Comparison of ENCODE assay signal across 7 mouse cellular contexts in genomic region chr15:99583463-99584344, GRCm38 (mm10). TPM values are rescaled to one million over a fixed set of nuclear protein-coding genes. Genes with fewer than 3 reads are reported as not detected.
DNase-seq lines count a peak whose midpoint lies in the region; ATAC-seq and TF ChIP-seq lines count a peak whose summit lies in the region.

No protein-coding gene starts in this region.

- peak overlapping the region; percentile 42 for H3K4me2 ChIP-seq in forebrain, postnatal 0 days (ENCODE audit: low read depth)
- H3K4me2 ChIP-seq in intestine, embryonic 15.5 days (replicated peaks): peak overlapping the region; percentile 71
- peak overlapping the region; percentile 53 for H3K4me2 ChIP-seq in neural tube, embryonic 15.5 days

- peak overlapping the region; percentile 47 to 65 for H3K4me3 ChIP-seq in ES-E14 (ENCODE audit: insufficient read depth in 1 of 2, low read depth in 1 of 2, low read length in 2 of 2, poor library complexity in 1 of 2, severe bottlenecking in 1 of 2)
- H3K4me3 ChIP-seq in bone marrow macrophage, adult 2 months (ENCODE audit: insufficient read depth, low read length): peak overlapping the region; percentile 45
- H3K4me3 ChIP-seq in forebrain, postnatal 0 days (ENCODE audit: low read depth, low read length): peak overlapping the region; percentile 27
- peak overlapping the region; percentile 33 for H3K4me3 ChIP-seq in intestine, embryonic 15.5 days (replicated peaks)
- H3K4me3 ChIP-seq in neural tube, embryonic 15.5 days (replicated peaks): peak overlapping the region; percentile 26

- peak overlapping the region; percentile 40 for H3K9ac ChIP-seq in ES-E14 (ENCODE audit: insufficient read depth, low read depth, low read length, poor library complexity, severe bottlenecking)
- no peak overlapping the region for H3K9ac ChIP-seq in forebrain, postnatal 0 days
- H3K9ac ChIP-seq in intestine, embryonic 15.5 days: no peak overlapping the region
- H3K9ac ChIP-seq in neural tube, embryonic 15.5 days (replicated peaks): 0 out of 2 replicates have a peak overlapping the region, but pooled peaks have one; percentile 15

- TF ChIP-seq POLR2A in bone marrow macrophage, adult 2 months (IDR thresholded peaks at IDR 0.05; ENCODE audit: borderline replicate concordance, low read depth, low read length): no peak

- peaks cover 49% of the 10 kb centered on the region for H3K27me3 ChIP-seq in forebrain, postnatal 0 days (ENCODE audit: insufficient read depth, low read length)
- peaks cover 83% of the 10 kb centered on the region for H3K27me3 ChIP-seq in intestine, embryonic 15.5 days (replicated peaks)
- peaks cover 89% of the 10 kb centered on the region for H3K27me3 ChIP-seq in neural tube, embryonic 15.5 days (replicated peaks)

- 7% methylated on average over 42 of the region's 54 CpGs for WGBS in forebrain, postnatal 0 days
- WGBS in intestine, embryonic 15.5 days: 2% methylated on average over 54 of the region's 54 CpGs
- WGBS in neural tube, embryonic 15.5 days: 1% methylated on average over 50 of the region's 54 CpGs

- TF ChIP-seq CTCF in bone marrow macrophage, adult 2 months (IDR thresholded peaks at IDR 0.05; ENCODE audit: low read depth, low read length): no peak
- TF ChIP-seq CTCF in forebrain, postnatal 0 days (IDR thresholded peaks at IDR 0.05; ENCODE audit: low read depth): peak; percentile 26; the same call in 1 of the 2 replicates

- in situ Hi-C loops in ES-E14 (cut with MboI; ENCODE audit: low sequenced_read_pairs in 2 of 2, unreplicated experiment in 2 of 2): no loop called here

- peaks cover 7 to 18% of the 10 kb centered on the region in 2 experiments; a peak in 3 of 4 replicates for H3K4me1 ChIP-seq in ES-E14 (ENCODE audit: control insufficient read depth in 2 of 2, insufficient read depth in 2 of 2, low read length in 2 of 2, poor library complexity in 1 of 2)
- peaks cover 14% of the 10 kb centered on the region for H3K4me1 ChIP-seq in bone marrow macrophage, adult 2 months (ENCODE audit: control insufficient read depth, insufficient read depth, low read length)
- H3K4me1 ChIP-seq in forebrain, postnatal 0 days (ENCODE audit: insufficient read depth): 0 out of 2 replicates have a peak, but pooled peaks cover 3% of the 10 kb centered on the region
- peaks cover 18% of the 10 kb centered on the region for H3K4me1 ChIP-seq in intestine, embryonic 15.5 days (replicated peaks)
- H3K4me1 ChIP-seq in neural tube, embryonic 15.5 days: peaks cover 23% of the 10 kb centered on the region

- H3K36me3 ChIP-seq in ES-E14 (ENCODE audit: control insufficient read depth, insufficient read depth, low read length, poor library complexity, severe bottlenecking): no peaks in the 10 kb centered on the region
- H3K36me3 ChIP-seq in forebrain, postnatal 0 days (ENCODE audit: insufficient read depth): no peaks in the 10 kb centered on the region
- H3K36me3 ChIP-seq in intestine, embryonic 15.5 days: no peaks in the 10 kb centered on the region
- H3K36me3 ChIP-seq in neural tube, embryonic 15.5 days: no peaks in the 10 kb centered on the region

- H3K9me3 ChIP-seq in ES-E14 (ENCODE audit: control insufficient read depth, insufficient read depth, low read depth, low read length): no peaks in the 10 kb centered on the region
- H3K9me3 ChIP-seq in forebrain, postnatal 0 days (ENCODE audit: low read length): no peaks in the 10 kb centered on the region
- no peaks in the 10 kb centered on the region for H3K9me3 ChIP-seq in intestine, embryonic 15.5 days
- H3K9me3 ChIP-seq in neural tube, embryonic 15.5 days (replicated peaks): no peaks in the 10 kb centered on the region

- no peak overlapping the region for H3K27ac ChIP-seq in ES-E14 (ENCODE audit: insufficient read depth, low read depth, low read length, poor library complexity, severe bottlenecking)
- no peak overlapping the region for H3K27ac ChIP-seq in bone marrow macrophage, adult 2 months (ENCODE audit: insufficient read depth, low read depth, low read length)
- no peak overlapping the region for H3K27ac ChIP-seq in forebrain, postnatal 0 days (ENCODE audit: low read depth, low read length)
- no peak overlapping the region for H3K27ac ChIP-seq in intestine, embryonic 15.5 days
- no peak overlapping the region for H3K27ac ChIP-seq in neural tube, embryonic 15.5 days (replicated peaks)

- ATAC-seq in forebrain, postnatal 0 days: peak; percentile 32; the same call in 1 of the 2 replicates
- peak; percentile 61 for ATAC-seq in intestine, embryonic 15.5 days
- ATAC-seq in neural tube, embryonic 15.5 days (ENCODE audit: low FRiP score): peak; percentile 23; the same call in 1 of the 2 replicates

- DNase-seq in ES-E14 (ENCODE audit: low read depth, low spot score): no peak
- DNase-seq in forebrain, postnatal 0 days: no peak
- DNase-seq in lung, adult 18-20 months: peak; percentile 28 to 52
- no peak for DNase-seq in yolk sac, embryonic 10.5 days (ENCODE audit: low spot score)

TF ChIP-seq in ES-E14, 5 proteins besides CTCF, POLR2A, EP300 and RAD21:
- no peak for TF ChIP-seq HCFC1 (IDR thresholded peaks at IDR 0.05; ENCODE audit: borderline replicate concordance, insufficient read depth, low read length)
- TF ChIP-seq ZC3H11A (IDR thresholded peaks at IDR 0.05; ENCODE audit: borderline replicate concordance, low read depth, low read length): no peak
- no peak for TF ChIP-seq ZNF384 (IDR thresholded peaks at IDR 0.05; ENCODE audit: low read depth, low read length)
- TF ChIP-seq MAFK (IDR thresholded peaks at IDR 0.05; ENCODE audit: insufficient read depth, low read depth, low read length): no peak
- TF ChIP-seq CHD2 (IDR thresholded peaks at IDR 0.05; ENCODE audit: low read depth, low read length): no peak

RNA-seq across cellular contexts. Expression of gene Aqp2, which starts 4.8 kb away (rescaled TPM):
- not detected in 2 replicates for total RNA-seq in ES-E14 (2012; rRNA removed)
- not detected in 2 replicates for polyA plus RNA-seq in bone marrow macrophage, adult 2 months (2012; ENCODE audit: insufficient read depth, insufficient read length, missing spikeins)
- total RNA-seq in forebrain, postnatal 0 days (2014; rRNA removed): not detected in 2 replicates
- polyA plus RNA-seq in forebrain, postnatal 0 days (2015; fragmentation: Nextera tagmentation; extraction: Ambion mirVana): not detected in 2 replicates
- polyA plus RNA-seq in intestine, embryonic 15.5 days (2015; fragmentation: Nextera tagmentation; extraction: Ambion mirVana): 0.11 TPM in 1 of 2 replicates, not detected in the other
- polyA plus RNA-seq in neural tube, embryonic 15.5 days (2015; fragmentation: Nextera tagmentation; extraction: Ambion mirVana): not detected in 2 replicates

RNA-seq across cellular contexts. Expression of gene Aqp5, which starts 6.9 kb away (rescaled TPM):
- total RNA-seq in ES-E14 (2012; rRNA removed): 1.6 and 2.9 TPM in 2 replicates
- polyA plus RNA-seq in bone marrow macrophage, adult 2 months (2012; ENCODE audit: insufficient read depth, insufficient read length, missing spikeins): not detected in 2 replicates
- total RNA-seq in forebrain, postnatal 0 days (2014; rRNA removed): 0.46 and 0.76 TPM in 2 replicates
- polyA plus RNA-seq in forebrain, postnatal 0 days (2015; fragmentation: Nextera tagmentation; extraction: Ambion mirVana): 0.59 and 0.64 TPM in 2 replicates
- 0.65 and 1.1 TPM in 2 replicates for polyA plus RNA-seq in intestine, embryonic 15.5 days (2015; fragmentation: Nextera tagmentation; extraction: Ambion mirVana)
- 1.00 and 3.7 TPM in 2 replicates for polyA plus RNA-seq in neural tube, embryonic 15.5 days (2015; fragmentation: Nextera tagmentation; extraction: Ambion mirVana)

RNA-seq across cellular contexts. Expression of gene Aqp6, which starts 17.5 kb away (rescaled TPM):
- total RNA-seq in ES-E14 (2012; rRNA removed): 0.36 and 0.69 TPM in 2 replicates
- not detected in 2 replicates for polyA plus RNA-seq in bone marrow macrophage, adult 2 months (2012; ENCODE audit: insufficient read depth, insufficient read length, missing spikeins)
- total RNA-seq in forebrain, postnatal 0 days (2014; rRNA removed): not detected in 2 replicates
- polyA plus RNA-seq in forebrain, postnatal 0 days (2015; fragmentation: Nextera tagmentation; extraction: Ambion mirVana): 0.06 TPM in 1 of 2 replicates, not detected in the other
- polyA plus RNA-seq in intestine, embryonic 15.5 days (2015; fragmentation: Nextera tagmentation; extraction: Ambion mirVana): not detected in 2 replicates
- 0.64 and 0.72 TPM in 2 replicates for polyA plus RNA-seq in neural tube, embryonic 15.5 days (2015; fragmentation: Nextera tagmentation; extraction: Ambion mirVana)

RNA-seq across cellular contexts. Expression of gene Faim2, which starts 55.7 kb away (rescaled TPM):
- total RNA-seq in ES-E14 (2012; rRNA removed): 0.69 and 0.89 TPM in 2 replicates
- 0.05 TPM in 1 of 2 replicates, not detected in the other for polyA plus RNA-seq in bone marrow macrophage, adult 2 months (2012; ENCODE audit: insufficient read depth, insufficient read length, missing spikeins)
- 19.2 and 25.6 TPM in 2 replicates for total RNA-seq in forebrain, postnatal 0 days (2014; rRNA removed)
- 44.6 and 57.4 TPM in 2 replicates for polyA plus RNA-seq in forebrain, postnatal 0 days (2015; fragmentation: Nextera tagmentation; extraction: Ambion mirVana)
- 0.60 and 0.61 TPM in 2 replicates for polyA plus RNA-seq in intestine, embryonic 15.5 days (2015; fragmentation: Nextera tagmentation; extraction: Ambion mirVana)
- polyA plus RNA-seq in neural tube, embryonic 15.5 days (2015; fragmentation: Nextera tagmentation; extraction: Ambion mirVana): 50.7 and 57.5 TPM in 2 replicates

Comparison
In these comparisons a context has a peak if more than half of its experiments do, and no peak if none do; other contexts are left out.
1. DNase-seq: peak in lung, adult 18-20 months (2 of 2); none in ES-E14 (single experiment), forebrain, postnatal 0 days (single experiment) and yolk sac, embryonic 10.5 days (single experiment).
2. H3K9ac ChIP-seq: peak in ES-E14 (single experiment) and neural tube, embryonic 15.5 days (single experiment); none in forebrain, postnatal 0 days (single experiment) and intestine, embryonic 15.5 days (single experiment).
3. Peak in every context shown above with its lines, with median percentiles within 50 percentile points of each other: H3K4me3 ChIP-seq, ATAC-seq and H3K4me2 ChIP-seq.